Mouse (Mus musculus) splenic B cell, adult 2 months (primary cell): ENCODE data around the gene Eif3k.

Source experiments
- DNase-seq: peaks from one replicate; pipeline ENCODE4 v3.0.0-alpha.2; 2011; ENCODE audit warnings: low read depth, low spot score
- H3K27me3 ChIP-seq: 2 replicates; pipeline ENCODE4 v1.6.1; 2012; ENCODE audit warnings: mild to moderate bottlenecking, low read length, moderate library complexity, mixed read lengths; ENCODE audit not compliant: control insufficient read depth, poor library complexity, insufficient read depth, severe bottlenecking
- H3K36me3 ChIP-seq: 2 replicates; pipeline ENCODE4 v1.6.1; 2012; ENCODE audit warnings: mild to moderate bottlenecking, low read length, moderate library complexity, mixed read lengths; ENCODE audit not compliant: control insufficient read depth, poor library complexity, insufficient read depth, severe bottlenecking

The Eif3k gene

GRCm38 (mm10) chr7:28944756-28945415 lies 36.8 kb downstream of the Eif3k start:
- DNase-seq, result no peak
- H3K36me3 ChIP-seq, result no peaks in the 10 kb centered on the region
- H3K27me3 ChIP-seq, result no peaks in the 10 kb centered on the region

DNA sequence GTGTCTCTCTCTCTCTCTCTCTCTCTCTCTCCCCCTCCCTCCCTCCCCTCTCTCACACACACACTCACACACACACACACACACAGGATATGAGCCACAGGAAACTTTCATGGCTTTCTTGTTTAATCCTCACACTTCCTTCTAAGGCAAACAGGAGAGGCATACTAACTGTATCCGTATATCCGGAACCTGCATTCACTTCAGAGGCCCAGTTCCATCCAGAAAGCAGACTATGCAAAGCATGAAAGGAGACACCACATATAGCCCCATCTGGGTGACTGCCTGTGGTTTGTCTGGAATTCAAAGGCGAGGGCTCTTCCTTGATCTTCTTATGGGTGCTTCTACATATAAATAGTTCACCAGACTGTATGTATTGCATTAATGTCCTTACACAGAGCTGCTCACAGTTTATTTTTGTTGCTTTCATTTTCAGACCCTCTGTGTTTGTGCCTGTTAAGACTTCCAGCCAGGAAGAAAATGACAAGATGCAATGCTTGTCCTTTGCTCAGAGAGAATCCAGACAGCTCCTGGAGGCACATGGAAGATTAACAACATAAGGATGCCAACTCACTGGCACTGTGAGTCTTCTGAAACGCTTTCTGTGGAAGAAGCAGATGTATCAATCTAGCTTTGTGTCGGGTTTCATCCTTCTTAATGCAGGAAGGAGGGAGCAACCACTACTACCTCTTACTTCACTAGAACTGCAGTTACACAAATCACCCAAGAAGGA lies 38.0 kb downstream of the Eif3k start:
- DNase-seq, result no peak
- no peaks in the 10 kb centered on the region for H3K27me3 ChIP-seq
- H3K36me3 ChIP-seq, result no peaks in the 10 kb centered on the region

DNA sequence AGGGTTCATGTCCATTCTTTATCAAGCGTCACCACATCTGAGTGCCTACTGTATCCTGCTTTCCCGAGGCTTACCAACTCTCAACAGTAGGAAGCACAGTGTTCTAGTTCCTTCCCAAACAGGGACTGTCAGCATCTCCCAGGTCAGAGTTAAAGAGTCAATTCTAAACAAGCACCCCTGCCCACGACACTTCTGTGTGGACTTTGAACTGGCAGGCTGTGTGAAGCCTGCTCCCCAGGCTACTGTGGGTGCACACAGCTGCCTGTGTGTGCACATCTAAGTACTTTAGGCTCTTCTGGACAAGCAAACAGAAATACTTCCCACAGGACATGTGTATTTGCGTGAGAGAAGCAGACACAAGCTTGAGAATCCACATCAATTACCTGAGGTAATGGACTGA lies 40.1 kb downstream of the Eif3k start:
- no peaks in the 10 kb centered on the region for H3K36me3 ChIP-seq
- no peak for DNase-seq
- no peaks in the 10 kb centered on the region for H3K27me3 ChIP-seq

DNA sequence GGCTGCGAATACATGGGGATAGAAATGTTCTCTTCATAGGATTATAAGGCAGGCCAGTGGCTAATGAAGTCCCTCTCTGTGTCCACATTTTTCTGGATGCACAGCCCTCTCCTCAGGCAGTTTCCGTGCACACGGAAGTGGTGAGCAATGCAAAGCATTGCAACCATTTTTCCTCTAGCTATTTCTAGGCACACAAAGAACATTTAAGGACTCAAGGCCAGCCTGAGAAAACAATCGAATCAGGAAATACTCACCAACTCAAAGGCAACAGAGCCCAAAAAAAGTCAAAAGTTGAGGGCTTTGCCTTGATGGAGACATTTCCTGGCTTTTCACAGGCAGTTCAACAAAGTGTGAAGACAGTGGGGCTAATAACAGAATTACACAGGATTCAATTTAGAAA lies 40.5 kb downstream of the Eif3k start:
- H3K36me3 ChIP-seq, result no peaks in the 10 kb centered on the region
- no peaks in the 10 kb centered on the region for H3K27me3 ChIP-seq
- DNase-seq, result no peak

- no peak for DNase-seq
- no peaks in the 10 kb centered on the region for H3K36me3 ChIP-seq
- H3K27me3 ChIP-seq, result no peaks in the 10 kb centered on the region
Observed at GRCm38 (mm10) chr7:28939418-28940183, 42.1 kb downstream of the Eif3k start.

GRCm38 (mm10) chr7:28938654-28939053 lies 43.0 kb downstream of the Eif3k start:
- H3K36me3 ChIP-seq, result no peaks in the 10 kb centered on the region
- no peak for DNase-seq
- H3K27me3 ChIP-seq, result no peaks in the 10 kb centered on the region

GRCm38 (mm10) chr7:28936787-28937186 lies 44.9 kb downstream of the Eif3k start:
- DNase-seq, result no peak
- no peaks in the 10 kb centered on the region for H3K36me3 ChIP-seq
- H3K27me3 ChIP-seq, result no peaks in the 10 kb centered on the region

- H3K27me3 ChIP-seq, result no peaks in the 10 kb centered on the region
- H3K36me3 ChIP-seq, result no peaks in the 10 kb centered on the region
- no peak for DNase-seq
Observed at GRCm38 (mm10) chr7:28933825-28934224, 47.8 kb downstream of the Eif3k start.

GRCm38 (mm10) chr7:28932421-28933041 lies 49.1 kb downstream of the Eif3k start:
- peak; percentile 13 for DNase-seq
- no peaks in the 10 kb centered on the region for H3K36me3 ChIP-seq

GRCm38 (mm10) chr7:28931695-28932039 lies 50.0 kb downstream of the Eif3k start:
- Histone ChIP-seq H3K36me3 (no peaks in the 10 kb centered on the region), H3K27me3 (no peaks in the 10 kb centered on the region)
- no peak for DNase-seq

More at GRCm38 (mm10) chr7:28932421-28933041, 49.1 kb downstream of the Eif3k start:
- no peaks in the 10 kb centered on the region for H3K27me3 ChIP-seq

DNA sequence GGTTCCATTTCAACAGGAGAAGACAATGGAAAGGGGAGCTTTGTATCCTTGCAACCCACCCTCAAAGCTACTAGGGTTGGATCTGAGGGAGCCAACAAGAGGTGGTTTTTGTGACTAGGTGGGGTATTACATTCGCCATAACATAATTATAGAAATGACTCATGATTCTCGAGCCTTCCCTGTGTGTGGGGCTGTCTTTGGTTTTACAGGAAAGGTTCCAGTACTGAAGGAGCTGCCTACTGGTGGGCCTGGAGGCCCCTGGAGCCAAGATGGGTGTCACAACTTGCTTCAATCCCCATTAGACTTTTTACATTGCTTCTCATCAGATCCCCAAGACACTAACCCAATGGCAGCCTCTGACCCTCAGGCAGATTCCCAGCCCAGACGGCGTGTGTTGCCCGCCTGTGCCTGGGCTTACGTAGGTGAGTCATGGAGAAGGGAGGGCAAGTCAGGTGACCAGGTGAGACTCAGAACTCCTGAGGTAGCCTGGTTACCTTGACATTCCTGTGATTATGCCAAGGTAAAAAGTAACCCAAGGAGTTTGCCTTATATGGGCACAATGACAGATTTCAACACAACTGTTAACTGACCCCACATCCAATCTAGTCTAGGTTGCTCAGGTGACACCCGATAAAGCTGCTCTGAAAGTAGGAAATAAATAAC lies 50.5 kb downstream of the Eif3k start:
- no peak for DNase-seq
- H3K36me3 ChIP-seq, result no peaks in the 10 kb centered on the region
- H3K27me3 ChIP-seq, result no peaks in the 10 kb centered on the region

GRCm38 (mm10) chr7:28930320-28931031 lies 51.2 kb downstream of the Eif3k start:
- H3K27me3 ChIP-seq, result no peaks in the 10 kb centered on the region
- DNase-seq, result no peak

DNA sequence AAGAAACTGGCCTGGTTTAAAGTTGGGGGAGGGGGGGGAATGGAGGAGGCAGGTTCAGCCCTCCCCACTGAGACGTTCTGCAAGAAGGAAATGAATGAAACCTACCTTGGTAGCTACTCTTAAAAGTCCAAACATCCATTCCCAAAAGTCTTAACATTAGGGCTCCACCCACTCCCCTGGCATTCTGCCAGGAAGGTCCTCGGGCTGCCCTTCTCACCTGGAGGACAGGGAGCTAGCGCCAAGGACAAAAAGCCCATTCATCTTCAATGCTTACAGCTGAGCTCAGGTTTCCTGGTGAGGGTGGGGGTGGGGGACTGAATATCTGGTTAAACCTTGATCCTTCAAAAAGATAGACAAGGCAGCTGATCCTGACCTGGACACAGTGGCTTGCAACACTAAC lies 52.3 kb downstream of the Eif3k start:
- no peaks in the 10 kb centered on the region for H3K27me3 ChIP-seq
- DNase-seq, result no peak
- no peaks in the 10 kb centered on the region for H3K36me3 ChIP-seq

More at GRCm38 (mm10) chr7:28930320-28931031, 51.2 kb downstream of the Eif3k start:
- H3K36me3 ChIP-seq, result no peaks in the 10 kb centered on the region

DNA sequence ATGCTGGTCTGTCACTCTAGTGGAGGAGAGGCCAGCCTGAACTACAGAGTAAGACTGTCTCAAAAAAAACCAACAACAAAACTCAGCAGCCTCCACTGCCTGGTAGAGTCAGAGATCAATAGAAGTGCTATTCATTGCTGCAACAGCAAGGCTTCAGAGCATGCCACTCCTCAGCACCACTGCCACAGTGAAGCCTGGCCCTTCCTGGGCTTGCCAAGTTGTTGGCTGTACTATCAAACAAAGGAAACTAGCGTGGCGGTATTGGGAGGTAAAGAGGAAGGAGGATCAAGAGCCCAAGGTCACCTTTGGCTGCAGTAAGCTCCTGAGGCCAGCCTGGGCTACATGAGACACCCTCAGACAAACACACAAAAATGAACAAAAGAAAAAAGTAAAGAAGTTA lies 55.5 kb downstream of the Eif3k start:
- no peaks in the 10 kb centered on the region for H3K36me3 ChIP-seq
- no peak for DNase-seq
- H3K27me3 ChIP-seq, result no peaks in the 10 kb centered on the region
